Mouse (Mus musculus): ENCODE data around the gene Arhgap28. TPM values are rescaled to one million over a fixed set of nuclear protein-coding genes. Genes with fewer than 3 reads are reported as not detected.
"Not testable (repeated sequence)": the region's sequence is repeated elsewhere in the genome, so short reads cannot be mapped to it uniquely, and the experiment has no call there.

The Arhgap28 gene
- total RNA-seq, 2 experiments from 2014 or later = 1.5 to 1.6 TPM

- no peak for DNase-seq (ENCODE audit: low spot score in 2 of 2)
Measured at GRCm38 (mm10) chr17:67888081-67888480, 115.8 kb downstream of the Arhgap28 start.

- no peak for DNase-seq (ENCODE audit: low spot score in 2 of 2)
Measured at GRCm38 (mm10) chr17:67886326-67886725, 117.6 kb downstream of the Arhgap28 start.

GRCm38 (mm10) chr17:67877599-67877998 is 126.3 kb downstream of the Arhgap28 start:
- DNase-seq (ENCODE audit: low spot score in 2 of 2) = no peak

GRCm38 (mm10) chr17:67869731-67870601 is 134.0 kb downstream of the Arhgap28 start:
- DNase-seq (ENCODE audit: low spot score in 2 of 2) = peak; percentile 77 to 84

GRCm38 (mm10) chr17:67866541-67867241 is 137.2 kb downstream of the Arhgap28 start:
- DNase-seq (ENCODE audit: low spot score in 2 of 2) = no peak

- no peak for DNase-seq (ENCODE audit: low spot score in 2 of 2)
Measured at GRCm38 (mm10) chr17:67866026-67866425, 137.9 kb downstream of the Arhgap28 start.

GRCm38 (mm10) chr17:67864912-67865311 is 139.0 kb downstream of the Arhgap28 start:
- no peak for DNase-seq (ENCODE audit: low spot score in 2 of 2)

GRCm38 (mm10) chr17:67864363-67864762 is 139.6 kb downstream of the Arhgap28 start:
- no peak for DNase-seq (ENCODE audit: low spot score in 2 of 2)

GRCm38 (mm10) chr17:67861744-67862535 is 142.0 kb downstream of the Arhgap28 start:
- DNase-seq (ENCODE audit: low spot score in 2 of 2) = peak; percentile 79 to 83

GRCm38 (mm10) chr17:67861080-67861630 is 142.8 kb downstream of the Arhgap28 start:
- no peak for DNase-seq (ENCODE audit: low spot score in 2 of 2)

GRCm38 (mm10) chr17:67841494-67841893 is 162.4 kb downstream of the Arhgap28 start:
- not testable (repeated sequence) for DNase-seq (ENCODE audit: low spot score in 2 of 2)

GRCm38 (mm10) chr17:67838948-67839347 is 165.0 kb downstream of the Arhgap28 start:
- DNase-seq (ENCODE audit: low spot score in 2 of 2) = no peak

GRCm38 (mm10) chr17:67837351-67838090 is 166.4 kb downstream of the Arhgap28 start:
- DNase-seq (ENCODE audit: low spot score in 2 of 2) = peak; percentile 84 to 85

- no peak for DNase-seq (ENCODE audit: low spot score in 2 of 2)
Measured at GRCm38 (mm10) chr17:67836146-67836895, 167.6 kb downstream of the Arhgap28 start.

GRCm38 (mm10) chr17:67827431-67827830 is 176.5 kb downstream of the Arhgap28 start:
- DNase-seq (ENCODE audit: low spot score in 2 of 2) = no peak

GRCm38 (mm10) chr17:67816916-67817315 is 187.0 kb downstream of the Arhgap28 start:
- no peak for DNase-seq (ENCODE audit: low spot score in 2 of 2)

GRCm38 (mm10) chr17:67815720-67816119 is 188.2 kb downstream of the Arhgap28 start:
- DNase-seq (ENCODE audit: low spot score in 2 of 2) = no peak

GRCm38 (mm10) chr17:67813666-67814065 is 190.3 kb downstream of the Arhgap28 start:
- DNase-seq (ENCODE audit: low spot score in 2 of 2) = no peak

GRCm38 (mm10) chr17:67809171-67809570 is 194.7 kb downstream of the Arhgap28 start:
- DNase-seq (ENCODE audit: low spot score in 2 of 2) = no peak

All from layer of hippocampus, postnatal 10 days (tissue).